Mouse (Mus musculus): ENCODE results near the gene Upp2.
A peak's percentile ranks its signal among the peaks of the same experiment; 100 is the strongest.

The Upp2 gene

GRCm38 (mm10) chr2:58552296-58552695 lies 14.8 kb upstream of the Upp2 start:
- DNase-seq (ENCODE audit: low spot score), result no peak

- no peak for DNase-seq (ENCODE audit: low spot score)
These were observed 9.9 kb upstream of the Upp2 start for GRCm38 (mm10) chr2:58557045-58557845.

GRCm38 (mm10) chr2:58562137-58562536 lies 5.0 kb upstream of the Upp2 start:
- DNase-seq (ENCODE audit: low spot score), result no peak

GRCm38 (mm10) chr2:58565267-58565666 lies 1.8 kb upstream of the Upp2 start:
- DNase-seq (ENCODE audit: low spot score), result no peak

GRCm38 (mm10) chr2:58566049-58566409 lies 1.1 kb upstream of the Upp2 start:
- DNase-seq (ENCODE audit: low spot score), result no peak

GRCm38 (mm10) chr2:58566410-58567065 lies 560 bp upstream of the Upp2 start:
- peak; percentile 16 for DNase-seq (ENCODE audit: low spot score)

GRCm38 (mm10) chr2:58567866-58568719 lies 995 bp downstream of the Upp2 start:
- DNase-seq (ENCODE audit: low spot score), result no peak

GRCm38 (mm10) chr2:58568841-58569645 lies 1.9 kb downstream of the Upp2 start:
- DNase-seq (ENCODE audit: low spot score), result no peak

GRCm38 (mm10) chr2:58574167-58574566 lies 7.1 kb downstream of the Upp2 start:
- no peak for DNase-seq (ENCODE audit: low spot score)

- DNase-seq (ENCODE audit: low spot score), result no peak
These were observed 19.2 kb downstream of the Upp2 start for GRCm38 (mm10) chr2:58586311-58586710.

GRCm38 (mm10) chr2:58589637-58590036 lies 22.5 kb downstream of the Upp2 start:
- no peak for DNase-seq (ENCODE audit: low spot score)

- no peak for DNase-seq (ENCODE audit: low spot score)
These were observed 23.0 kb downstream of the Upp2 start for GRCm38 (mm10) chr2:58590055-58590454.

- no peak for DNase-seq (ENCODE audit: low spot score)
These were observed 28.3 kb downstream of the Upp2 start for GRCm38 (mm10) chr2:58595350-58595749.

- no peak for DNase-seq (ENCODE audit: low spot score)
These were observed 29.8 kb downstream of the Upp2 start for GRCm38 (mm10) chr2:58596774-58597342.

GRCm38 (mm10) chr2:58597556-58597955 lies 30.5 kb downstream of the Upp2 start:
- no peak for DNase-seq (ENCODE audit: low spot score)

GRCm38 (mm10) chr2:58599639-58600038 lies 32.5 kb downstream of the Upp2 start:
- no peak for DNase-seq (ENCODE audit: low spot score)

- DNase-seq (ENCODE audit: low spot score), result no peak
These were observed 34.3 kb downstream of the Upp2 start for GRCm38 (mm10) chr2:58601382-58601781.

- no peak for DNase-seq (ENCODE audit: low spot score)
These were observed 36.3 kb downstream of the Upp2 start for GRCm38 (mm10) chr2:58603379-58603778.

GRCm38 (mm10) chr2:58604791-58605190 lies 37.7 kb downstream of the Upp2 start:
- no peak for DNase-seq (ENCODE audit: low spot score)

GRCm38 (mm10) chr2:58613720-58614119 lies 46.6 kb downstream of the Upp2 start:
- no peak for DNase-seq (ENCODE audit: low spot score)

GRCm38 (mm10) chr2:58614851-58615250 lies 47.8 kb downstream of the Upp2 start:
- DNase-seq (ENCODE audit: low spot score), result no peak

Data from urinary bladder, postnatal 10 days (tissue).